Mouse (Mus musculus): ENCODE data around the gene Shisa6.
A peak's percentile ranks its signal among the peaks of the same experiment; 100 is the strongest.
"Not testable (repeated sequence)": the region's sequence is repeated elsewhere in the genome, so short reads cannot be mapped to it uniquely, and the experiment has no call there.

Gene Shisa6

GRCm38 (mm10) chr11:66487765-66488164 lies 38.0 kb downstream of the Shisa6 start:
- peak; percentile 12 to 80 for DNase-seq (ENCODE audit: inconsistent age in 2 of 2, low spot score in 1 of 2)

- peak in 1 of 2 experiments; percentile 12 for DNase-seq (ENCODE audit: inconsistent age in 2 of 2, low spot score in 1 of 2)
Measured at GRCm38 (mm10) chr11:66482501-66482900, 43.3 kb downstream of the Shisa6 start.

- DNase-seq (ENCODE audit: inconsistent age in 2 of 2, low spot score in 1 of 2), result no peak
Measured at GRCm38 (mm10) chr11:66442631-66443030, 83.1 kb downstream of the Shisa6 start.

GRCm38 (mm10) chr11:66426129-66426528 lies 99.6 kb downstream of the Shisa6 start:
- DNase-seq (ENCODE audit: inconsistent age in 2 of 2, low spot score in 1 of 2), result no peak

GRCm38 (mm10) chr11:66418216-66418615 lies 107.5 kb downstream of the Shisa6 start:
- no peak for DNase-seq (ENCODE audit: inconsistent age in 2 of 2, low spot score in 1 of 2)

GRCm38 (mm10) chr11:66408721-66409120 lies 117.0 kb downstream of the Shisa6 start:
- DNase-seq (ENCODE audit: inconsistent age in 2 of 2, low spot score in 1 of 2), result not testable (repeated sequence)

- DNase-seq (ENCODE audit: inconsistent age in 2 of 2, low spot score in 1 of 2), result no peak
Measured at GRCm38 (mm10) chr11:66400036-66400435, 125.7 kb downstream of the Shisa6 start.

GRCm38 (mm10) chr11:66387561-66387960 lies 138.2 kb downstream of the Shisa6 start:
- DNase-seq (ENCODE audit: inconsistent age in 2 of 2, low spot score in 1 of 2), result no peak

- no peak for DNase-seq (ENCODE audit: inconsistent age in 2 of 2, low spot score in 1 of 2)
Measured at GRCm38 (mm10) chr11:66371796-66372195, 154.0 kb downstream of the Shisa6 start.

GRCm38 (mm10) chr11:66369764-66370163 lies 156.0 kb downstream of the Shisa6 start:
- no peak for DNase-seq (ENCODE audit: inconsistent age in 2 of 2, low spot score in 1 of 2)

GRCm38 (mm10) chr11:66366809-66367685 lies 158.7 kb downstream of the Shisa6 start:
- no peak for DNase-seq (ENCODE audit: inconsistent age in 2 of 2, low spot score in 1 of 2)

GRCm38 (mm10) chr11:66359811-66360210 lies 166.0 kb downstream of the Shisa6 start:
- DNase-seq (ENCODE audit: inconsistent age in 2 of 2, low spot score in 1 of 2), result peak in 1 of 2 experiments; percentile 70

- DNase-seq (ENCODE audit: inconsistent age in 2 of 2, low spot score in 1 of 2), result no peak
Measured at GRCm38 (mm10) chr11:66344822-66345221, 180.9 kb downstream of the Shisa6 start.

- no peak for DNase-seq (ENCODE audit: inconsistent age in 2 of 2, low spot score in 1 of 2)
Measured at GRCm38 (mm10) chr11:66336313-66336712, 189.5 kb downstream of the Shisa6 start.

- DNase-seq (ENCODE audit: inconsistent age in 2 of 2, low spot score in 1 of 2), result no peak
Measured at GRCm38 (mm10) chr11:66312764-66313163, 213.0 kb downstream of the Shisa6 start.

GRCm38 (mm10) chr11:66304396-66304795 lies 221.4 kb downstream of the Shisa6 start:
- no peak for DNase-seq (ENCODE audit: inconsistent age in 2 of 2, low spot score in 1 of 2)

- no peak for DNase-seq (ENCODE audit: inconsistent age in 2 of 2, low spot score in 1 of 2)
Measured at GRCm38 (mm10) chr11:66274707-66275081, 251.1 kb downstream of the Shisa6 start.

- DNase-seq (ENCODE audit: inconsistent age in 2 of 2, low spot score in 1 of 2), result no peak
Measured at GRCm38 (mm10) chr11:66273904-66274706, 251.7 kb downstream of the Shisa6 start.

GRCm38 (mm10) chr11:66267029-66267428 lies 258.7 kb downstream of the Shisa6 start:
- no peak for DNase-seq (ENCODE audit: inconsistent age in 2 of 2, low spot score in 1 of 2)

GRCm38 (mm10) chr11:66265336-66265990 lies 260.3 kb downstream of the Shisa6 start:
- no peak for DNase-seq (ENCODE audit: inconsistent age in 2 of 2, low spot score in 1 of 2)

GRCm38 (mm10) chr11:66260205-66260604 lies 265.6 kb downstream of the Shisa6 start:
- DNase-seq (ENCODE audit: inconsistent age in 2 of 2, low spot score in 1 of 2), result no peak

Measured in adrenal gland, adult (tissue).